ENCODE assay signal across 19 mouse cellular contexts in genomic region chr1:132932421-132932820, GRCm38 (mm10). TPM values are rescaled to one million over a fixed set of nuclear protein-coding genes. Genes with fewer than 3 reads are reported as not detected.
DNase-seq lines count a peak whose midpoint lies in the region; ATAC-seq lines count a peak whose summit lies in the region.
"Had no signal": no experiment of that assay in that cellular context is flagged by ENCODE, and none has a peak within 500 bp of the region (broad histone marks: within the 10 kb centered on the region; RNA-seq: fewer than 3 reads in every experiment).

No protein-coding gene starts in this region.

- peak; percentile 26 for DNase-seq in adrenal gland, postnatal 10 days
- no peak for DNase-seq in adrenal gland, postnatal 14 days
- peak; percentile 16 for DNase-seq in lung, postnatal 10 days
- no peak for DNase-seq in lung, adult 18-20 months
- DNase-seq in cerebellum, adult 8-10 months, result peak; percentile 75
- no peak for DNase-seq in urinary bladder, postnatal 14 days (ENCODE audit: low spot score)
- no peak for DNase-seq in heart, postnatal 10 days
- DNase-seq: gastrocnemius, adult 2 months; heart, adult 11 months; kidney, postnatal 25 days; layer of hippocampus, adult 9-11 months; liver, embryonic 13.5 days; thymus, postnatal 14 days had no signal

- intact Hi-C loops in heart, postnatal 10 days (cut with DNase I), result no loop called here

- ATAC-seq in megakaryocyte, adult 5-6 weeks (ENCODE audit: poor library complexity, severe bottlenecking), result no peak
- ATAC-seq: CD4-positive, CD25-positive, alpha-beta regulatory T cell, adult 4 months; hindbrain, embryonic 16.5 days; intestine, postnatal 0 days; midbrain, embryonic 13.5 days had no signal

RNA-seq across cellular contexts. Expression of gene Lrrn2, which starts 52.3 kb away (rescaled TPM):
- total RNA-seq in adrenal gland, postnatal 10 days (2021), result 1 to 10 TPM; 6.9 to 7.1 TPM
- 7.7 and 9.2 TPM in 2 replicates for total RNA-seq in adrenal gland, postnatal 14 days (2021)
- total RNA-seq in heart, postnatal 10 days (2021), result 1 to 10 TPM; 4.7 to 6.0 TPM
- 0.07 TPM in 1 of 2 replicates, not detected in the other for total RNA-seq in megakaryocyte, adult 5-6 weeks (2015)
- not detected in 2 replicates for total RNA-seq in megakaryocyte, adult 5-6 weeks (2017)
- total RNA-seq: megakaryocyte progenitor cell, adult 5-6 weeks had no signal

Comparison
In these comparisons a context has a peak if more than half of its experiments do, and no peak if none do; other contexts are left out.
1. DNase-seq: peak in adrenal gland, postnatal 10 days (single experiment), lung, postnatal 10 days (single experiment) and cerebellum, adult 8-10 months (single experiment); none in adrenal gland, postnatal 14 days (single experiment), lung, adult 18-20 months (0 of 2), urinary bladder, postnatal 14 days (single experiment) and heart, postnatal 10 days (0 of 2).